Mouse (Mus musculus) ES-CJ7 (cell line): Measurements from ENCODE around the gene Alpl.

Source experiments
- DNase-seq: peaks from one replicate; pipeline ENCODE4 v3.0.0; 2011; ENCODE audit warnings: low read depth, low spot score

Gene Alpl

GRCm38 (mm10) chr4:137737760-137738159 lies 58.4 kb downstream of the Alpl start:
- DNase-seq: no peak

GRCm38 (mm10) chr4:137736220-137736701 lies 59.9 kb downstream of the Alpl start:
- DNase-seq: no peak

GRCm38 (mm10) chr4:137733459-137733858 lies 62.7 kb downstream of the Alpl start:
- DNase-seq: no peak

GRCm38 (mm10) chr4:137732962-137733361 lies 63.2 kb downstream of the Alpl start:
- DNase-seq: no peak

- DNase-seq: no peak
Measured at GRCm38 (mm10) chr4:137732361-137732760, 63.8 kb downstream of the Alpl start.

GRCm38 (mm10) chr4:137731891-137732290 lies 64.3 kb downstream of the Alpl start:
- no peak for DNase-seq

GRCm38 (mm10) chr4:137730757-137731156 lies 65.4 kb downstream of the Alpl start:
- DNase-seq: no peak

- peak; percentile 87 for DNase-seq
Measured at GRCm38 (mm10) chr4:137730134-137730533, 66.0 kb downstream of the Alpl start.

- DNase-seq: no peak
Measured at GRCm38 (mm10) chr4:137729155-137729855, 66.9 kb downstream of the Alpl start.

- DNase-seq: peak; percentile 66
Measured at GRCm38 (mm10) chr4:137728399-137729154, 67.6 kb downstream of the Alpl start.

- DNase-seq: peak; percentile 94
Measured at GRCm38 (mm10) chr4:137727506-137728187, 68.5 kb downstream of the Alpl start.

- no peak for DNase-seq
Measured at GRCm38 (mm10) chr4:137726739-137727505, 69.3 kb downstream of the Alpl start.

GRCm38 (mm10) chr4:137725541-137726145 lies 70.5 kb downstream of the Alpl start:
- DNase-seq: no peak

- DNase-seq: peak; percentile 74
Measured at GRCm38 (mm10) chr4:137724766-137725165, 71.4 kb downstream of the Alpl start.

- no peak for DNase-seq
Measured at GRCm38 (mm10) chr4:137724212-137724611, 72.0 kb downstream of the Alpl start.

GRCm38 (mm10) chr4:137723527-137723926 lies 72.7 kb downstream of the Alpl start:
- DNase-seq: no peak

GRCm38 (mm10) chr4:137722692-137723427 lies 73.3 kb downstream of the Alpl start:
- peak; percentile 78 for DNase-seq

GRCm38 (mm10) chr4:137722230-137722629 lies 74.0 kb downstream of the Alpl start:
- DNase-seq: no peak

- no peak for DNase-seq
Measured at GRCm38 (mm10) chr4:137721563-137721962, 74.6 kb downstream of the Alpl start.

- peak; percentile 90 for DNase-seq
Measured at GRCm38 (mm10) chr4:137719378-137720077, 76.7 kb downstream of the Alpl start.
